Mouse (Mus musculus): ENCODE measurements at regions not wholly inside any gene's neighbourhood (a gene's known extent, or its start where the extent isn't known, plus 50 kb on each side); places are given as distances from the start of the nearest gene placed in this dataset.

DNA sequence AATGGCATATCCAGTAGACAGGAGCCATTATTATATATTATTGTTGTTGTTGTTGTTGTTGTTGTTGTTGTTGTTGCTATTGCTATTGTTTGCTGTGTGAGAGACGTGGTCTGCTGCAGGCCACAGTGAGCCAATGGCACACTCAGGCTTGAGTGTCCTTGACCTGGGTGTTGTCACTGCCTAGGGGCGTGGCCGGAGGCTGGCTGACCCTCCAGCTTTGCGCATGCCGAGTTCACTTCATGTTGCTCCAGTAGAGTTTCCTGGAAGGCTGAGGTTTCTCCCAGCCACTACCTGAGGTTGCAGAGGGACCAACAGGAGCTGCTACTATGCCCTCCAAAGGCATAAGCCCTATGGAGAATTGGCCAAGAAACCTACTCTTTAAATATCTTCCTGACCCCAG, 83.1 kb upstream of the Csf3r start:
- DNase-seq: no peak

DNA sequence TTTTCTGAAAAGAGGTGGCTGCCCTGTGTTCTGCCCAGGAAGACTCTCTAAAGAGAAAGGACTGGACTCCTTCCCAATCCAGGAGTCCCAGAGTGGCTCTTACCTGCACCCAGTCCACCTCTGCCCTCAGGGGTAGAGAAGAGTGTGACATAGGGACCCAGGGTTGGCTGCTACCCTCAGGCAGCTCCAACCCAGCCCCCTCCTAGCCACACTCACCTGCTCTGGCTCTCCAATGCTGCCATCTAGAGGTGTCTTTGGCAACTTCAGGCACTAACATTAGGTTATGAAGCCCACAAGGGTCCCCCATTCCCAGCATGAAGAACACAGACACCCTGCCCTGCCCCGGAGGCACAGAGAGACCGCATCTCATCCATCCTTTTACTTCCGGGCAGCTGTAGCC, 82.4 kb upstream of the Csf3r start:
- DNase-seq: no peak

DNA sequence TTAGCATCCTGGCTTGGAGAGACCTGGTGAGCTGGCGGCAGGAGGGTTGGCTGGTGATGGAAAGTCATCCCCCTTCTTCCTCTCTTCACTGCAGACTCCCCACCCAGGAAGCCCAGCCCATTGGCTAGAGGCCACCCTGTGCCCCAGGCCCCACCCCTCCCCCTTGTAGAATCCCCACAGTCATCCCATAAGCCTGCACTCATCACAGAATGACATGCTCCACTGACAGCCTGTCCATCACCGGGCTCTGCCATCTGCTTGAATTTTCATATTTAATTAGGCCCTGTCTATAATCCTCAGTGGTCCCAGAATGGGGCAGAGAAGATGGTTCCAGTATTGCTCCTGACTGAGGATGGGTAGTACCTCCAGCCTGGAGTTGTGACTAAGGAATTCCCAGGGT, 79.3 kb upstream of the Csf3r start:
- no peak for DNase-seq

DNA sequence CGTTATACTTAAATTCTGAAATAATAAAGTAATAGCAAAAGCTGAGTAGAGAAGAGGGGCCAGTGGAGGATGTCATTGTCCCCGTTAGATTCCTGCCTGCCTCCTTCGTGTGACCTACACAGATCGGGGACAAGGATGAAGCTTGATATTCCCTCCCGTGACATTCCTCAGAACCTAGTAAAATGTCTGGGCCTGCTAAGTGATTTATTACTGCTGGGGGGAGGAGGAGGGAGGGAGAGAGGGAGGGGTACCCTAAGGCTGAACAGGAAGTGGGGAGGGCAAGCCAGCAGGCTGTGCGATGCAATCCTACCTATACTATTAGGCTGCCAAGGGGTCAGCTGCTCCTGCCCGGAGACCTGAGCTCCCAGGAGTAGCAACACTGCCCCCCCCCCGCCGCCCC, 64.9 kb upstream of the Csf3r start:
- DNase-seq: no peak

DNA sequence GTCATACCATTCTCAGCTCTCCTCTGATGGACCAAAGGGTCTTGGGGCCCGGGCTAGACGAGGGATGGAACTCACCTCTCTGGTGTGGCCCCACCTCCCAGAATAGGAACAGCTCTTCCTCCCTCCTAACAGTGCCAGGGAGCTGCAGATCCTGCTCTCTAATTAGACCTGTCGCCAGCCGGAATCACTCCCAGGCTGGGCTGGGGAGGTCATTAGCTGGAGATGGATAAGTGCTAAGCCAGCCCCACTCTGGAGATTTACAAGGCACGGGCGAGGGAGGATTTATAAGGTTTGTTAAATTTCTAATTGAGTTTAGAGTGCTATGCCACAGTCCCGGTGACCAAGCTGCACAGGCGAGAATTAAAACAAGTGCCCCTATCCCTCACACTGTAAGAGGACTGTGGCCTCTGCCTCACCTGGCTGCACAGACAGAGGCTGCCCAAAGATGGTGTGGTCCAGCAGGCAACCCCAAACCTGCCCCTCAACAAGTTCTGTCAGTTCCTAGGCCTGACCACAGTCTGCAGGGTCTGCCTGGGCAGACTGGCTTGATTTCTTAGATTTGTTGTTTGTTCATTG, 63.6 kb upstream of the Csf3r start:
- DNase-seq: no peak

DNA sequence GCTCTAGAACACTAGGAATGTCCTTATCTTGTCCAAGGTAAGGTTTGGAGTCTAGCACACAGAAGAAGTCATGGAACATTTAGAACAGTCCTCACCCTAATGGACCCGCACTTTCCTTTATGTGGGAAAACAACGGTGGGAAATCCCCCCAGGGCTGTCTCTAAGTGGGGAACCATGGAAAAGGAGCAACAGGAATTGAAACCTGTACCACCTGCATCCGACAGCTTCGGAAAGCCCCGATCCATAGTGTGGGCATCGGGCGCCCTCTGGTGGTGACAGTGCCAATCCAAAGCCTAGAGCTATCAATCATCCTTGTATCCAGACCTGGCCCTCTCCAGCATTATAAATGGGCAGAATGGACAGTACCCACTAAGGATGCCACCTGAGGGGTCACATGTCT, 61.7 kb upstream of the Csf3r start:
- peak; percentile 16 to 24 for DNase-seq
